Mouse (Mus musculus): ENCODE data around the gene Msmo1. TPM values are rescaled to one million over a fixed set of nuclear protein-coding genes. Genes with fewer than 3 reads are reported as not detected.

Msmo1 gene
- polyA plus RNA-seq, 1 experiment, result 6.4 TPM

- Histone ChIP-seq H3K36me3 (replicated peaks; ENCODE audit: low read length) (peaks cover 98% of the 10 kb centered on the region), H3K27me3 (replicated peaks) (no peaks in the 10 kb centered on the region), H3K9me3 (no peaks in the 10 kb centered on the region), H3K4me3 (replicated peaks) (peak overlapping the region; percentile 73), H3K4me1 (peaks cover 63% of the 10 kb centered on the region)
- TF ChIP-seq GATA1 (IDR thresholded peaks at IDR 0.05; ENCODE audit: borderline replicate concordance, low read length), result no peak
- TF ChIP-seq FLI1 (IDR thresholded peaks at IDR 0.05; ENCODE audit: low read length), result no peak
These were observed 7.3 kb downstream of the Msmo1 start for GRCm38 (mm10) chr8:64726190-64726695.

- H3K36me3 ChIP-seq (replicated peaks; ENCODE audit: low read length), result peaks cover 98% of the 10 kb centered on the region
- no peaks in the 10 kb centered on the region for H3K27me3 ChIP-seq (replicated peaks)
- no peaks in the 10 kb centered on the region for H3K9me3 ChIP-seq
- H3K4me1 ChIP-seq, result peaks cover 36% of the 10 kb centered on the region
- no peak overlapping the region for H3K4me3 ChIP-seq (replicated peaks)
- no peak for TF ChIP-seq FLI1 (IDR thresholded peaks at IDR 0.05; ENCODE audit: low read length)
These were observed 10.4 kb downstream of the Msmo1 start for GRCm38 (mm10) chr8:64723206-64723605.

GRCm38 (mm10) chr8:64717868-64718267 lies 15.7 kb downstream of the Msmo1 start:
- TF ChIP-seq FLI1 (IDR thresholded peaks at IDR 0.05; ENCODE audit: low read length), result no peak
- no peak for TF ChIP-seq GATA1 (IDR thresholded peaks at IDR 0.05; ENCODE audit: borderline replicate concordance, low read length)
- H3K36me3 ChIP-seq (replicated peaks; ENCODE audit: low read length), result peaks cover 77% of the 10 kb centered on the region

GRCm38 (mm10) chr8:64712499-64712898 lies 21.1 kb downstream of the Msmo1 start:
- Histone ChIP-seq H3K9me3 (no peaks in the 10 kb centered on the region), H3K27me3 (replicated peaks) (no peaks in the 10 kb centered on the region), H3K36me3 (replicated peaks; ENCODE audit: low read length) (peaks cover 24% of the 10 kb centered on the region), H3K4me3 (replicated peaks) (no peak overlapping the region), H3K4me1 (0 out of 2 replicates have a peak, but pooled peaks cover 3% of the 10 kb centered on the region)
- TF ChIP-seq GATA1 (IDR thresholded peaks at IDR 0.05; ENCODE audit: borderline replicate concordance, low read length) (no peak), FLI1 (IDR thresholded peaks at IDR 0.05; ENCODE audit: low read length) (no peak)

More at GRCm38 (mm10) chr8:64717868-64718267, 15.7 kb downstream of the Msmo1 start:
- Histone ChIP-seq H3K4me3 (replicated peaks) (no peak overlapping the region), H3K9me3 (no peaks in the 10 kb centered on the region), H3K27me3 (replicated peaks) (no peaks in the 10 kb centered on the region), H3K4me1 (0 out of 2 replicates have a peak, but pooled peaks cover 6% of the 10 kb centered on the region)

- Histone ChIP-seq H3K4me3 (replicated peaks) (no peak overlapping the region), H3K4me1 (0 out of 2 replicates have a peak, but pooled peaks cover 1% of the 10 kb centered on the region), H3K36me3 (replicated peaks; ENCODE audit: low read length) (peaks cover 14% of the 10 kb centered on the region), H3K27me3 (replicated peaks) (no peaks in the 10 kb centered on the region), H3K9me3 (no peaks in the 10 kb centered on the region)
- TF ChIP-seq GATA1 (IDR thresholded peaks at IDR 0.05; ENCODE audit: borderline replicate concordance, low read length) (no peak), FLI1 (IDR thresholded peaks at IDR 0.05; ENCODE audit: low read length) (no peak)
These were observed 22.0 kb downstream of the Msmo1 start for GRCm38 (mm10) chr8:64711544-64711943.

- no peak overlapping the region for H3K4me3 ChIP-seq (replicated peaks)
- H3K9me3 ChIP-seq, result no peaks in the 10 kb centered on the region
- no peaks in the 10 kb centered on the region for H3K27me3 ChIP-seq (replicated peaks)
- TF ChIP-seq FLI1 (IDR thresholded peaks at IDR 0.05; ENCODE audit: low read length), result no peak
- no peak for TF ChIP-seq GATA1 (IDR thresholded peaks at IDR 0.05; ENCODE audit: borderline replicate concordance, low read length)
- no peaks in the 10 kb centered on the region for H3K36me3 ChIP-seq (replicated peaks; ENCODE audit: low read length)
- no peaks in the 10 kb centered on the region for H3K4me1 ChIP-seq
These were observed 26.1 kb downstream of the Msmo1 start for GRCm38 (mm10) chr8:64707481-64707880.

GRCm38 (mm10) chr8:64703191-64703590 lies 30.4 kb downstream of the Msmo1 start:
- H3K27me3 ChIP-seq (replicated peaks), result peaks cover 3% of the 10 kb centered on the region
- no peak overlapping the region for H3K4me3 ChIP-seq (replicated peaks)

GRCm38 (mm10) chr8:64692651-64693201 lies 40.9 kb downstream of the Msmo1 start, which contains the start of gene Cpe:
TSS of gene Cpe (minus strand) at chr8:64693054.
- Histone ChIP-seq H3K36me3 (replicated peaks; ENCODE audit: low read length) (no peaks in the 10 kb centered on the region), H3K4me1 (peaks cover 14% of the 10 kb centered on the region), H3K4me3 (replicated peaks) (peak within 1 kb of the TSS; percentile 90), H3K27me3 (replicated peaks) (peaks cover 37% of the 10 kb centered on the region), H3K9me3 (no peaks in the 10 kb centered on the region)
- TF ChIP-seq GATA1 (IDR thresholded peaks at IDR 0.05; ENCODE audit: borderline replicate concordance, low read length), result no peak
- no peak for TF ChIP-seq FLI1 (IDR thresholded peaks at IDR 0.05; ENCODE audit: low read length)

More at GRCm38 (mm10) chr8:64703191-64703590, 30.4 kb downstream of the Msmo1 start:
- H3K36me3 ChIP-seq (replicated peaks; ENCODE audit: low read length), result no peaks in the 10 kb centered on the region
- H3K9me3 ChIP-seq, result no peaks in the 10 kb centered on the region
- H3K4me1 ChIP-seq, result no peaks in the 10 kb centered on the region
- no peak for TF ChIP-seq FLI1 (IDR thresholded peaks at IDR 0.05; ENCODE audit: low read length)
- TF ChIP-seq GATA1 (IDR thresholded peaks at IDR 0.05; ENCODE audit: borderline replicate concordance, low read length), result no peak

- peaks cover 37% of the 10 kb centered on the region for H3K27me3 ChIP-seq (replicated peaks)
- peak overlapping the region; percentile 90 for H3K4me3 ChIP-seq (replicated peaks)
- no peaks in the 10 kb centered on the region for H3K36me3 ChIP-seq (replicated peaks; ENCODE audit: low read length)
- no peak for TF ChIP-seq FLI1 (IDR thresholded peaks at IDR 0.05; ENCODE audit: low read length)
- no peak for TF ChIP-seq GATA1 (IDR thresholded peaks at IDR 0.05; ENCODE audit: borderline replicate concordance, low read length)
- H3K9me3 ChIP-seq, result no peaks in the 10 kb centered on the region
- H3K4me1 ChIP-seq, result peaks cover 14% of the 10 kb centered on the region
These were observed 41.8 kb downstream of the Msmo1 start for GRCm38 (mm10) chr8:64691591-64692401.

GRCm38 (mm10) chr8:64690845-64691244 lies 42.7 kb downstream of the Msmo1 start:
- Histone ChIP-seq H3K4me3 (replicated peaks) (no peak overlapping the region), H3K9me3 (no peaks in the 10 kb centered on the region), H3K27me3 (replicated peaks) (peaks cover 37% of the 10 kb centered on the region), H3K4me1 (peaks cover 14% of the 10 kb centered on the region), H3K36me3 (replicated peaks; ENCODE audit: low read length) (no peaks in the 10 kb centered on the region)
- no peak for TF ChIP-seq GATA1 (IDR thresholded peaks at IDR 0.05; ENCODE audit: borderline replicate concordance, low read length)
- no peak for TF ChIP-seq FLI1 (IDR thresholded peaks at IDR 0.05; ENCODE audit: low read length)

All from megakaryocyte, embryonic 14.5 days (primary cell).